Mouse (Mus musculus): ENCODE data around the gene Ephb2. TPM values are rescaled to one million over a fixed set of nuclear protein-coding genes. Genes with fewer than 3 reads are reported as not detected.

The Ephb2 gene
- polyA plus RNA-seq, 1 experiment: 0.49 TPM

DNA sequence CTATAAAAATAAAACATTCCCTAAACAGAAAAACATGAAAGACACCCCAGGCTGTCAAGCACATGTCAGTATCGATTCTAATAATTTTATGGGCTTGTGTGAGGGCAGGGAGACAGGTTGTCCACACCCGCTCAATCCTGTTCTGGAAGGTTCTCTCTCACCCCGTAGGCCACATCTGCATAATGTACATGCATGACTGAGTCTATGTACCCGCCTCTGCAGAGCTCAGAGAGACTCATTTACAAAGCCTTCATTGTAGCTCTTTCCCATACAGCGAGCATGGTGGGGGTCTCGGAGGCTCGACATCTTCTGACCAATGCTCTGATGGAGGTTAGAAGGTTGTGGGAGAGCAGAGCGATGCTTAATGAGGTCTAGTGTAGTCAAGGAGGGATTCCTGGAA, 108.8 kb downstream of the Ephb2 start:
- Histone ChIP-seq H3K27ac (ENCODE audit: control insufficient read depth, insufficient read depth, low read depth, low read length) (no peak overlapping the region), H3K27me3 (ENCODE audit: control insufficient read depth, insufficient read depth, low read length) (no peaks in the 10 kb centered on the region), H3K4me1 (ENCODE audit: control insufficient read depth, insufficient read depth, low read length) (no peaks in the 10 kb centered on the region), H3K36me3 (ENCODE audit: control insufficient read depth, insufficient read depth, low read length) (no peaks in the 10 kb centered on the region), H3K4me3 (ENCODE audit: control insufficient read depth, low read depth, low read length) (no peak overlapping the region)
- TF ChIP-seq CTCF (IDR thresholded peaks at IDR 0.05; ENCODE audit: control insufficient read depth, insufficient read depth, insufficient replicate concordance, low read depth, low read length): no peak
- no peak for TF ChIP-seq POLR2A (IDR thresholded peaks at IDR 0.05; ENCODE audit: control insufficient read depth, low read depth, low read length)

GRCm38 (mm10) chr4:136724731-136725130, 111.1 kb downstream of the Ephb2 start:
- TF ChIP-seq CTCF (IDR thresholded peaks at IDR 0.05; ENCODE audit: control insufficient read depth, insufficient read depth, insufficient replicate concordance, low read depth, low read length): no peak
- no peak for TF ChIP-seq POLR2A (IDR thresholded peaks at IDR 0.05; ENCODE audit: control insufficient read depth, low read depth, low read length)
- Histone ChIP-seq H3K27me3 (ENCODE audit: control insufficient read depth, insufficient read depth, low read length) (no peaks in the 10 kb centered on the region), H3K36me3 (ENCODE audit: control insufficient read depth, insufficient read depth, low read length) (no peaks in the 10 kb centered on the region), H3K4me1 (ENCODE audit: control insufficient read depth, insufficient read depth, low read length) (no peaks in the 10 kb centered on the region), H3K4me3 (ENCODE audit: control insufficient read depth, low read depth, low read length) (no peak overlapping the region), H3K27ac (ENCODE audit: control insufficient read depth, insufficient read depth, low read depth, low read length) (no peak overlapping the region)

DNA sequence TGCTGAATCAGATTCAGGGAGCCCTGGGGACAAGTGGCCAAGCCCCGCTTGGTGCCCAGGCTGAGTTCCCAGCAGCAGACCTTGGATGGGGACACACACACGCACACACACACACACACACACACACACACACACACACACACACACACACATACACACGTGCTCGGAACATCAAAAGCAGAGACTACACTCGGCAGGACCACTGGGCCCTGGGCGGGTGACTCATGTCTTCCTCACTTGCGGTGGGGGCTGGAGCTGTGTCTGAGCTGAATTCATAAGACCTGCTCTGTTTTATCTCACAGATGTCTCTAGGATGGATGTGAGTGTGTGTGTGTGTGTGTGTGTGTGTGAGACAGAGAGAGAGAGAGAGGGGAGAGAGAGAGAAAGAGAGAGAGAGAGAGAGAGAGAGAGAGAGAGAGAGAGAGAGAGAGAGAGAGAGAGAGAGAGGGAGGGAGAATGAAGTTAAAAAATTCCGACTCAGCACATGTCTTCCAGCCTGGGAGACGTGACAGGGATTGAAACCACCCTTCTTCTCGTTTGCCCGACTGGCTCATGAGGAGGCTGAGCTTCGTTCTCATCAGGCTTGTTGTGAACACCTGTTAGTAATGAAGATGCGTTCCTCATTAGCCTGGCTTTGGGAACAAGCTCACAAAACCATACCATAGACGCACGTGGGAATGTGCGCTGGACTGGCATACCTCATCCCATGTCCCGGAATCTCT, 113.3 kb downstream of the Ephb2 start:
- no peaks in the 10 kb centered on the region for H3K36me3 ChIP-seq (ENCODE audit: control insufficient read depth, insufficient read depth, low read length)
- H3K27me3 ChIP-seq (ENCODE audit: control insufficient read depth, insufficient read depth, low read length): no peaks in the 10 kb centered on the region
- no peak for TF ChIP-seq POLR2A (IDR thresholded peaks at IDR 0.05; ENCODE audit: control insufficient read depth, low read depth, low read length)
- no peak for TF ChIP-seq CTCF (IDR thresholded peaks at IDR 0.05; ENCODE audit: control insufficient read depth, insufficient read depth, insufficient replicate concordance, low read depth, low read length)
- H3K4me1 ChIP-seq (ENCODE audit: control insufficient read depth, insufficient read depth, low read length): no peaks in the 10 kb centered on the region
- no peak overlapping the region for H3K4me3 ChIP-seq (ENCODE audit: control insufficient read depth, low read depth, low read length)
- H3K27ac ChIP-seq (ENCODE audit: control insufficient read depth, insufficient read depth, low read depth, low read length): no peak overlapping the region

GRCm38 (mm10) chr4:136721937-136722336, 113.9 kb downstream of the Ephb2 start:
- Histone ChIP-seq H3K4me1 (ENCODE audit: control insufficient read depth, insufficient read depth, low read length) (no peaks in the 10 kb centered on the region), H3K27me3 (ENCODE audit: control insufficient read depth, insufficient read depth, low read length) (no peaks in the 10 kb centered on the region), H3K27ac (ENCODE audit: control insufficient read depth, insufficient read depth, low read depth, low read length) (no peak overlapping the region), H3K36me3 (ENCODE audit: control insufficient read depth, insufficient read depth, low read length) (no peaks in the 10 kb centered on the region), H3K4me3 (ENCODE audit: control insufficient read depth, low read depth, low read length) (no peak overlapping the region)
- TF ChIP-seq CTCF (IDR thresholded peaks at IDR 0.05; ENCODE audit: control insufficient read depth, insufficient read depth, insufficient replicate concordance, low read depth, low read length) (no peak), POLR2A (IDR thresholded peaks at IDR 0.05; ENCODE audit: control insufficient read depth, low read depth, low read length) (no peak)

DNA sequence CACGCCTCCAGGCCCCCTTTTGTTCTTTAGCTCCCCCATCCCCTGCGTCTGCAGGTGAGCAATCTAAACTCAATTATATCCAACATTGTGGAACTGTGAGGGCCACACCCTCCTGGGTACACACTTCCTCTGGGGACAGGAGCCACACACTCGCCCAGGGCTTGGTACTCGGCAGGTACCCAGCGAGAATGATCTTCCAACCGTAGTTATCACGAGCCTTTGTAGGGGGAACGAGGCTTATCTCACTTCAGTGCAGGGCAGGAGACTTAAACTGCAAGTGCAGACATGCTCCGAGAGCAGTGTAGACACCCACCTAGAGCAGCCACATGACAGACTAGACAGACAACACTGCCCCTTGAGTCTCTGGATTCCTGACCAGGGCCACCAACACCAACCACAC, 115.8 kb downstream of the Ephb2 start:
- no peaks in the 10 kb centered on the region for H3K27me3 ChIP-seq (ENCODE audit: control insufficient read depth, insufficient read depth, low read length)
- H3K27ac ChIP-seq (ENCODE audit: control insufficient read depth, insufficient read depth, low read depth, low read length): no peak overlapping the region
- H3K4me3 ChIP-seq (ENCODE audit: control insufficient read depth, low read depth, low read length): no peak overlapping the region
- H3K36me3 ChIP-seq (ENCODE audit: control insufficient read depth, insufficient read depth, low read length): no peaks in the 10 kb centered on the region
- H3K4me1 ChIP-seq (ENCODE audit: control insufficient read depth, insufficient read depth, low read length): no peaks in the 10 kb centered on the region
- no peak for TF ChIP-seq POLR2A (IDR thresholded peaks at IDR 0.05; ENCODE audit: control insufficient read depth, low read depth, low read length)
- no peak for TF ChIP-seq CTCF (IDR thresholded peaks at IDR 0.05; ENCODE audit: control insufficient read depth, insufficient read depth, insufficient replicate concordance, low read depth, low read length)

DNA sequence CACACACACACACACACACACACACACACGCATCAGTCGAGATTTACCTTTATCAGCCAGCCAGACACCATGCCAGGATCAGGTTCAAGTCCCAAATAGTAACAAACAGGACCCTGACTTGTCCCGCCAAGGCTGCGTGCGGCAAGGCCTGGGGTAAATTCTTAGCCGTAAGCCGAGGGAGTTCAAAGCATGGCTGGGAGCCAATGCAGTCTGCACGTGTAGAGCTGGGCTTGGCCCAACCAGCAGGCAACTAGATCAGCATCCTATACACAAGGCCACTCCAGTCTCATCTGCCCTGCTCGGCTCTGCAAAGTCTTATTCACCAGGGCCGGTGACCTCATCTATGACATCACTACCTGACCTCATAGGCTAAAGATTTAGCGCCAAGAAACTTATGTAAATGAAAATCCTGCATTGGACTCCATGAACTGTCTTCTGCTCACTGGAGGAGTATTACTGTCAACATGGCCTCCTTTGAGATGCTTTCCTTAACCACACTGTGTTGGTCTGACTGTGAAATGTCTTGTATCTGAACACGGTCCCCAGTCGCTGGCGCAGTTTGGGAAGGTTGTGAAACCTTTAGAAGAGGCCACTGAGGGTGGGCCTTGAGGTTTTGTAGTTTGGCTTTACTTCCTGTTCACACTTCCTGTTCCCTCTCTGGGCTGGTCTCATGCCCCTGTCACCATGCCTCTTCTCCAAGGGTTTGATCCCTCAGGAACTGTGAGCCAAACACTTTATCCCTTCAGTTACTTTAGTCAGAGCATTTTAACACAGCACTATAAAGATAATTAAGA, 117.4 kb downstream of the Ephb2 start:
- TF ChIP-seq POLR2A (IDR thresholded peaks at IDR 0.05; ENCODE audit: control insufficient read depth, low read depth, low read length): no peak
- TF ChIP-seq CTCF (IDR thresholded peaks at IDR 0.05; ENCODE audit: control insufficient read depth, insufficient read depth, insufficient replicate concordance, low read depth, low read length): no peak
- Histone ChIP-seq H3K36me3 (ENCODE audit: control insufficient read depth, insufficient read depth, low read length) (no peaks in the 10 kb centered on the region), H3K27ac (ENCODE audit: control insufficient read depth, insufficient read depth, low read depth, low read length) (no peak overlapping the region), H3K4me3 (ENCODE audit: control insufficient read depth, low read depth, low read length) (no peak overlapping the region), H3K27me3 (ENCODE audit: control insufficient read depth, insufficient read depth, low read length) (no peaks in the 10 kb centered on the region), H3K4me1 (ENCODE audit: control insufficient read depth, insufficient read depth, low read length) (no peaks in the 10 kb centered on the region)

DNA sequence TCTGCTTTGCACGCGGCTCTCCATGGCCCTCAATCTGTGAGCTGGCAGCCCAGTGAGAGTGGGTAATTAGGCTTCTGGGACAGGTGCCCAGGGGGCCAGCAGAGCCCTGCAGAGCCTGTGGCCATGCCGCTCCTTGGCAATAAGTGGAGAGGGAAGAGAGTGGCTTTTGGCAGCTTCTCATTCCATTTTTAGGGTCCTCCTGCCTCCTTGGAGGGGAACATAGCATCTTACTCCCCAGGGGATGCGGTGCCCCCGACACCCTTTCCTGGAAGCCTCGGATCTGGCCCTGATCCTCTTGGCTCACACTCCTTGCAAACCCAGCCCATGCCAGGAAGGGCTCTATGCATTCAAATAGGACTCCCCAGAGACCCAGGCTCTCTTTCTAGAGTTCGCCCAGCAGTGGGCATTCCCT, 119.2 kb downstream of the Ephb2 start:
- Histone ChIP-seq H3K27ac (ENCODE audit: control insufficient read depth, insufficient read depth, low read depth, low read length) (no peak overlapping the region), H3K27me3 (ENCODE audit: control insufficient read depth, insufficient read depth, low read length) (no peaks in the 10 kb centered on the region), H3K4me3 (ENCODE audit: control insufficient read depth, low read depth, low read length) (no peak overlapping the region), H3K4me1 (ENCODE audit: control insufficient read depth, insufficient read depth, low read length) (no peaks in the 10 kb centered on the region), H3K36me3 (ENCODE audit: control insufficient read depth, insufficient read depth, low read length) (no peaks in the 10 kb centered on the region)
- no peak for TF ChIP-seq POLR2A (IDR thresholded peaks at IDR 0.05; ENCODE audit: control insufficient read depth, low read depth, low read length)
- no peak for TF ChIP-seq CTCF (IDR thresholded peaks at IDR 0.05; ENCODE audit: control insufficient read depth, insufficient read depth, insufficient replicate concordance, low read depth, low read length)

Measured in testis, adult 2 months (tissue).